Mouse (Mus musculus): Measurements from ENCODE around the gene Ppp1r9a. TPM values are rescaled to one million over a fixed set of nuclear protein-coding genes. Genes with fewer than 3 reads are reported as not detected.

Gene Ppp1r9a
- polyA plus RNA-seq, 1 experiment from 2014 or later, result 30.5 TPM

DNA sequence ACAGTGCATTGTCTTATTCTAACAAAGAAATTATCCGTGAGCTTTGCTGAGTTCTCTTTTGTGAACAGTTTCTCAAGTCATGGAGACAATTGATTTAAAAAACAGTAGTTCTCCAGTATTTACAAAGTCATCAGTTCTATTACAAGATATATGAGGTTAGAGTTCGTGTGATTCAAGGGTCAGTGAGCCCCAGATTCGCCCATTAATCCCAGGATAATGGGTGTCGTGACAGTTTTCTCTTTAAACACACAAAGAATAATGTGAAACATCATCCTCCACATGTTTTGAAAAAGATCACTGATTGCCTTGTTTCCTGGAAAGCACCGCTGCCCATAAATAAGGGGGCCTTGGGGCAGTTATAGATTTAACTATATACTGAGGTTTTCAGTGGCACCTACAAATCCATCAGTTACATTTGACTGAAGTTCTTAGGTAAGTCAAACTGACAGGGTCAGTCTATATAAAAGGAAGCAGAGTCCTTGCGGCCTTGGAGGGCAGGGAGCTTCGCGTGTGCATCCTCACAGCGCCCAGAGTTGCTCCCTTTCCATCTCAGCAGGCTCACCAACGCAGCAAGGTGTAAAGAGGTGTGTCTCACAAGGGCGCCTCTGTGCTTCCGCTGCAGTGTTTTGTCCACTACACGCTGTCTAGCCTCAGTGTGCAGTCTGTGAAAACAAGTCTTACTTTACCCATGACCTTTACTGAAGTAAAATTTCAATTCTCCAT is 126.6 kb downstream of the Ppp1r9a start:
- no peaks in the 10 kb centered on the region for H3K9me3 ChIP-seq

DNA sequence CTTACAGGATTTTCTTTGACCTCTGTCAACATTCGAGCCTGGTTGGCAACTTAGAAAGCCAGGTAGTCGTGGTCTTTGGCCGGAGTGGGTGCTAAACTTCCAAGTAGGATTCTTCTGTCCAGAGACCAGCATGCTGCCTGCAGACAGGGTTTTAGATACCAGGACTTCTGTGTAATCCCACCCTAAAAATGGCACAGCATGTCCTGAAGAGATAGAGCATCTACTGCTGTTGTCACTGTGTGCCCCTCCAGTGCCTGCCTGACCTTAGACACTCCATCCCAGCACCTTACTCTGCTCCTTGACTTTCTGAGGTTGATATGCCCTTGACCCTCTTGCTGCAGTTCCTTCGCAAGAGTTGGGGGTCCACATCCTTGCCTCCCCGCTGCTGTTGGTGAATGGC is 127.2 kb downstream of the Ppp1r9a start:
- Histone ChIP-seq H3K4me2 (replicated peaks) (no peak overlapping the region), H3K27me3 (no peaks in the 10 kb centered on the region), H3K9me3 (no peaks in the 10 kb centered on the region), H3K27ac (replicated peaks) (no peak overlapping the region), H3K4me3 (no peak overlapping the region), H3K4me1 (peaks cover 9% of the 10 kb centered on the region; the same call in 1 of the 2 replicates), H3K9ac (replicated peaks) (no peak overlapping the region), H3K36me3 (no peaks in the 10 kb centered on the region)
- ATAC-seq (ENCODE audit: low FRiP score, low read depth), result no peak
- WGBS, result 90% methylated on average over 5 of the region's 5 CpGs

More for the DNA sequence above, 126.6 kb downstream of the Ppp1r9a start:
- Histone ChIP-seq H3K36me3 (no peaks in the 10 kb centered on the region), H3K27me3 (no peaks in the 10 kb centered on the region), H3K4me3 (no peak overlapping the region), H3K4me1 (peaks cover 9% of the 10 kb centered on the region; the same call in 1 of the 2 replicates), H3K27ac (replicated peaks) (no peak overlapping the region), H3K4me2 (replicated peaks) (no peak overlapping the region), H3K9ac (replicated peaks) (no peak overlapping the region)
- 68% methylated on average over 13 of the region's 13 CpGs for whole genome bisulfite sequencing
- no peak for ATAC-seq (ENCODE audit: low FRiP score, low read depth)

DNA sequence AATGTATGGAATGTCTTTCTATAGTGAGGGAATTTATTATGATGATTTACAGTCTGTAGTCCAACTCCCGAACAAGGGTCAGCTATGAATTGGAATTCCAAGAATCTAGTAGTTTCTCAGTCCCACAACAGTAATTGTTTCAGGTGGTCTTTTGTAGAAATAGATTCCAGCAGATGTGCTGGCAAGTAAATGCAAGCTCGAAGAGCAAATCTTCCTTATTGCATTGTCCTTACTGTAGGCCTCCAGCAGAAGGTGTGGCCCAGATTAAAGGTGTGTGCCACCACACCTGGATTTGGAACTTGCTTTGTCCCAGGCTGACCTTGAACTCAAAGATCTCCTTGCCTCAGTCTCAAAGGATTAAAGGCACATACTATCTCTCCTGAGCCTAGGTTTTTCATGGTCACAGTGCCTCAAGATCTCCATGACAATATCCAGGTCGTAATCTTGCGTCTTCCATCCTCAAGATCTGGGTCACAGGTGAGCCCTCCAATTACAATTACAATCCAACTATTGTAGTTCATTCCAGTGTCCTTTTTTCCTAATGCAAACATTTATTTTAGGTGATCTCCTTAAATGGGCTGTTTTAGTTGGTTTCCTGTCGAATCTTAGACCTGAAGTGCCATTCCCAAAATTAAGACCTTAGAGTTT is 130.4 kb downstream of the Ppp1r9a start:
- Histone ChIP-seq H3K27me3 (no peaks in the 10 kb centered on the region), H3K4me2 (replicated peaks) (no peak overlapping the region), H3K4me3 (no peak overlapping the region), H3K36me3 (no peaks in the 10 kb centered on the region), H3K9ac (replicated peaks) (no peak overlapping the region), H3K27ac (replicated peaks) (no peak overlapping the region), H3K9me3 (no peaks in the 10 kb centered on the region), H3K4me1 (peaks cover 9% of the 10 kb centered on the region; the same call in 1 of the 2 replicates)
- ATAC-seq (ENCODE audit: low FRiP score, low read depth), result no peak
- 90% methylated on average over 5 of the region's 5 CpGs for WGBS

DNA sequence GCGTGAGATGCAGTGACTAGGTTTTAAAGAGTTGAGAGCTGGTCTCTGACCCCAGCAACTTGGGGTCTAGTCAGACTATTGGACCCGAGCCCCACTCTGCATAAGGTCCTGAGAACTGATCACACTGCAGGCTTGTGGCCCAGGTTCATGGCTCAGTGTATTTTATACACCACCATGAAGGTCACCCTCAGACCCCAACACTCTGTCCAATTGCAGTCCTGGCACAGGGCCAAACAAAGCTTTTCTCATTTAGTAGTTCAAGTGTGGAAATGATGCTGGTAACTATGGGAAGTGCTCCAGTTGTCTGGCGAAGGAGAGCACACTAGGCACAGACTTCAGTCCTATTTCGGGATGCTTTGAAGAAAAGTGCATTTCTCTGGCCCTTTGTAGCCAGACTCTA is 134.5 kb downstream of the Ppp1r9a start:
- no peak for ATAC-seq (ENCODE audit: low FRiP score, low read depth)
- H3K4me2 ChIP-seq (replicated peaks), result no peak overlapping the region
- peaks cover 7% of the 10 kb centered on the region; the same call in 1 of the 2 replicates for H3K4me1 ChIP-seq
- no peak overlapping the region for H3K9ac ChIP-seq (replicated peaks)
- H3K9me3 ChIP-seq, result no peaks in the 10 kb centered on the region
- H3K36me3 ChIP-seq, result no peaks in the 10 kb centered on the region
- H3K4me3 ChIP-seq, result no peak overlapping the region
- WGBS, result 89% methylated on average over 4 of the region's 4 CpGs
- H3K27me3 ChIP-seq, result no peaks in the 10 kb centered on the region
- H3K27ac ChIP-seq (replicated peaks), result no peak overlapping the region

DNA sequence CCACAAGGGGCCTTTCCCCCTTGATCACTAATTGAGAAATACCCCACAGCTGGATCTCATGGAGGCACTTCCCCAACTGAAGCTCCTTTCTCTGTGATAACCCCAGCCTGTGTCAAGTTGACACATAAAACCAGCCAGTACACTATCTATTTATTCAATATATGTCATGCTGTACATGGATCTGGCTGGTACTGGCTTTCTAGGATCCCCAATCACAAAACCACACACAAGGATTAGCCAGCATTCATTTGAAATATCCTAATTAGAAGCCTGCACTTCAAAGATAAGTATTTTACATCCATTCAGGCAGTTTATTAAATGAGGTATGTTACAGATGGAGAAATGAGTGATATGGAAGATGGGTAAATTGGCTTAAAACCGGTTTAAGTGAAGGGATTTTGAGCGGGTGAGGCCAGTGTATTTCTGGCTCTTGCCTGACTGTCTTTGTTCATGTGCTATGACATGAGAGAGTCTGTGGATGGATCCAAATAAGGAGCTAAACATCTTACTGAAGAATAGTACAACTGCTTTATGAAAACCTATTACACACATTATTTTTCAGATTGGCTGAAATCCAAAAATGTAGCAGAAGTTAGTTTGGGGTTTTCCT is 135.5 kb downstream of the Ppp1r9a start:
- 87% methylated on average over 2 of the region's 2 CpGs for WGBS
- no peak for ATAC-seq (ENCODE audit: low FRiP score, low read depth)
- Histone ChIP-seq H3K9me3 (no peaks in the 10 kb centered on the region), H3K4me2 (replicated peaks) (no peak overlapping the region), H3K36me3 (no peaks in the 10 kb centered on the region), H3K27me3 (no peaks in the 10 kb centered on the region), H3K27ac (replicated peaks) (no peak overlapping the region), H3K4me3 (no peak overlapping the region), H3K9ac (replicated peaks) (no peak overlapping the region), H3K4me1 (peaks cover 7% of the 10 kb centered on the region; the same call in 1 of the 2 replicates)

DNA sequence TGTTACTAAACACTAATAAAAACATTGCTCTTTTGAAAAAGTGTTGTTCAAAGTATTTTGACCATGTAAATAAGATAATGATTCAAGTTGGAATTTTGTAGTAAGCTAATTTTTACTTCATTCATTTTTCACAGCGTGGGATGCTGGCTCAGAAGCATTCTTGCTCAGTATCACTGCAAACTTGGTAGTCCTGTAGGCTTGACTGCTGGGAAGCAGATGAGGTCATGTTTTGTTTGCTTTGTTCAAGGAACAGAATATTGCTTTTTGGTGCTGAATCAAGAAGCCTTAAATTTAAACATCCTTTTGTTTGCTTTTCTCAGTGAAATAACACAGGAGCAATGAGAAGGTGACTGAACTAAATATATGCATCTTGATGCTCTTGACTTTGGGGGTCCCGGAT is 136.6 kb downstream of the Ppp1r9a start:
- H3K9me3 ChIP-seq, result no peaks in the 10 kb centered on the region
- H3K4me2 ChIP-seq (replicated peaks), result no peak overlapping the region
- H3K4me3 ChIP-seq, result no peak overlapping the region
- ATAC-seq (ENCODE audit: low FRiP score, low read depth), result no peak
- no peaks in the 10 kb centered on the region for H3K36me3 ChIP-seq
- no peaks in the 10 kb centered on the region for H3K27me3 ChIP-seq
- H3K9ac ChIP-seq (replicated peaks), result no peak overlapping the region
- no peak overlapping the region for H3K27ac ChIP-seq (replicated peaks)
- H3K4me1 ChIP-seq, result peaks cover 7% of the 10 kb centered on the region; the same call in 1 of the 2 replicates
- 77% methylated on average over 2 of the region's 2 CpGs for WGBS

DNA sequence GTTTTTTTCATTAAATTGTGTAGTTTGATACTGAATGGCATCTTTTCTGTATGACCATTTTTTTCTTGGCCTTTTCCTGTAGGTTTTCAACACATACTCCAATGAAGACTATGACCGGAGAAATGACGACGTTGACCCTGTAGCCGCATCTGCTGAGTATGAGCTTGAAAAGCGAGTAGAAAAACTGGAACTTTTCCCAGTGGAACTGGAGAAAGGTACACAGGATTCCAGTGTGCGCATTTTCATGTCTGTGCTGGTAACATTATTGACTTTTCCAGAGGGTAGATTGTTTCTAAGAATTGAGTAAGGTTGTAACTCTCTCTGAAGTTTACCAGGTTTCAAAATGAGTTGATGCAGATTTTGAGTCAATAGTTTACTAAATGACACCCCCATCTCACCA is 143.1 kb downstream of the Ppp1r9a start:
- Histone ChIP-seq H3K27ac (replicated peaks) (no peak overlapping the region), H3K9me3 (no peaks in the 10 kb centered on the region), H3K9ac (replicated peaks) (no peak overlapping the region), H3K36me3 (no peaks in the 10 kb centered on the region), H3K4me2 (replicated peaks) (no peak overlapping the region), H3K4me1 (no peaks in the 10 kb centered on the region), H3K27me3 (no peaks in the 10 kb centered on the region), H3K4me3 (no peak overlapping the region)
- 96% methylated on average over 6 of the region's 6 CpGs for WGBS
- ATAC-seq (ENCODE audit: low FRiP score, low read depth), result no peak

DNA sequence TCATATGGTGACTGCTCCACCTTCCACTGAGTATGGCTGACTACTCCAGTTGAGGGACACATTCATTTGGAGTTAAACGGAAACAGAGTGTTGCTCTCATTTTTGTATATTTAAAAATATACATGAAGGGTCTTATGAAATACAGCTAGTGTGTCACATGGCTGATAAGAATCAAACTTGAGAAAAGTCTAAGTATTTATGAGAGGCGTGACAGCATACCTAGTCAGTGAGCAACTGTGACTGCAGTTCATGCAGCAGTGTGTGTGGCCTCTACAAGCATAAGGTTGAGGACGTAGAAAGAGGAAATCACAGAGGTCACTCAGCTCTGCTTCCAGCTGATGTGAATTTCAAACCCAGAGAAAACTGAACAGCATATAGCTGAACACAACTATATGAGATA is 145.3 kb downstream of the Ppp1r9a start:
- Histone ChIP-seq H3K4me1 (no peaks in the 10 kb centered on the region), H3K9me3 (no peaks in the 10 kb centered on the region), H3K27ac (replicated peaks) (no peak overlapping the region), H3K4me3 (no peak overlapping the region), H3K36me3 (no peaks in the 10 kb centered on the region), H3K27me3 (no peaks in the 10 kb centered on the region), H3K9ac (replicated peaks) (no peak overlapping the region), H3K4me2 (replicated peaks) (no peak overlapping the region)
- 91% methylated on average over 3 of the region's 3 CpGs for WGBS
- ATAC-seq (ENCODE audit: low FRiP score, low read depth), result no peak

DNA sequence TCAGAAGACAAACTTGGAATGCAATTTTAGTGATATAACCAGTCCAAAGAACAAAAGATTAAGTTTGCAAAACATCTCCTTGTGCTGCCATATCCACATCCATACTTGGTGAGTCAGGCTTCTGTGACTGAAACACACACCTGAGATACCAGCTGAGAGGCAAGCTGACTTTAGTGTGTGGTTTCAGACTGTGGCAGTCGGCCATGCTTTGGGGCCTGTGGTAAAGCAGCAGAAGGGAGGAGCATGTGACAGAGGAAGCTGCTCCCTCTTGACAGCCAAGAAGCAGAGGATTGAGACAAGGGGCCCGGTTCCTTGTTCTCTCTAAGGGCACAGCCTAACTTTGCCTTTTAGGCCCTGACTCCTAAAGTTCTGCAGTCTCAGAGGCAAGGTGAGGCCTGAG is 149.6 kb downstream of the Ppp1r9a start:
- H3K4me1 ChIP-seq, result no peaks in the 10 kb centered on the region
- ATAC-seq (ENCODE audit: low FRiP score, low read depth), result no peak
- no peaks in the 10 kb centered on the region for H3K9me3 ChIP-seq
- H3K4me2 ChIP-seq (replicated peaks), result no peak overlapping the region
- H3K4me3 ChIP-seq, result no peak overlapping the region
- no peak overlapping the region for H3K9ac ChIP-seq (replicated peaks)
- no peak overlapping the region for H3K27ac ChIP-seq (replicated peaks)
- WGBS, result 79% methylated on average over 2 of the region's 2 CpGs
- no peaks in the 10 kb centered on the region for H3K27me3 ChIP-seq
- H3K36me3 ChIP-seq, result no peaks in the 10 kb centered on the region

DNA sequence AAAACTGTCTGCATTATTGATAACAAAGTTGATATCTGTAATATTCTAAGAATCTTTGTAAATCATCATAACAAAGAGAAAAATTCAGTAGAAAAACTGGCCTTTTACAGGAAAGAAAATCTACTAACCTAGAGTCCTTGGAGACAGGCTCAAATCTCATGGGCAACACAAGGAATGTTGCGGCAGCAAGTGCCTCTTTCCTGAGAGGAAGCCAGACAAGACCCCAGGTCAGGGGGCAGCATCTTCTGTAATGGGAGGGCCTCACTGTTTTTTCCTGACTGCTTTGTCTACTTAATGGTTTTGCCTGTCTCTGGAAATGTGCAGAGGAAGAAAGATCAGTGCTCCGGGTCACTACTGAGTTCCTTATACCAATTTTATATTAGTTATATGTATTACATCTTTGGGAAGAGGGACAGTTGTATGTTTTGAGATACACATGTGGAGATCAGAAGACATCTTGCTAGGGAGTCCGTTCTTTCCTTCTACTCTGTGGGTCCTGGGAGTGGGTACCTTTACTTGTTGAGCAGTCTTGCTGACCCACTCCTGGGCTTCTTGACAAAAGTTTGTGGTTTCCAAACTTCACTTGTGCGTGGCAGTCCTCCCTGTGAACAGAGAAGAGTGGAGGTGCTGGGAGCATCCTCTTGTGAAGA is 151.9 kb downstream of the Ppp1r9a start:
- WGBS, result 87% methylated on average over 4 of the region's 4 CpGs
- ATAC-seq (ENCODE audit: low FRiP score, low read depth), result no peak

DNA sequence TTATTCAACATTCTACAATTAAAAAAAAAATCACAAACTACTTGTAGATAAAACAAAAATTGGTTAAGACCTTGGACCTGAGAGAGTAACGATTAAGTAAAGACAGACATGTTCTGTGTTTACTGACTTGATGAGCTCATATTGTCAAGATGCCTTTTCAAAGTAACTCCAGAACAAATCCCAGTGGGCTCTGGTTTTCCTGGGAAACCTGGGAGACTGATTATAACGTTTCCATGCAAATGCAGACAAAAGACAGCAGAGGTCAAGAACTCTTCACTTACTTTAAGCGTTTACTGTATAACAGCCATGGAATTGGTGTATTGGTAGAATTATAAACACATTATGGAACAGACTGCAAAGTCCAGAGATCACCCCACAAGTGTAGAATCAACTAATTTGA is 172.0 kb downstream of the Ppp1r9a start:
- 78% methylated on average over 3 of the region's 3 CpGs for WGBS
- H3K36me3 ChIP-seq, result peaks cover 6% of the 10 kb centered on the region; the same call in 1 of the 2 replicates
- H3K27me3 ChIP-seq, result no peaks in the 10 kb centered on the region
- H3K9ac ChIP-seq (replicated peaks), result no peak overlapping the region
- H3K4me3 ChIP-seq, result no peak overlapping the region
- no peaks in the 10 kb centered on the region for H3K4me1 ChIP-seq
- H3K9me3 ChIP-seq, result no peaks in the 10 kb centered on the region
- H3K4me2 ChIP-seq (replicated peaks), result no peak overlapping the region
- H3K27ac ChIP-seq (replicated peaks), result no peak overlapping the region
- ATAC-seq (ENCODE audit: low FRiP score, low read depth), result no peak

More for the DNA sequence above, 151.9 kb downstream of the Ppp1r9a start:
- no peaks in the 10 kb centered on the region for H3K36me3 ChIP-seq
- no peaks in the 10 kb centered on the region for H3K9me3 ChIP-seq
- H3K27me3 ChIP-seq, result no peaks in the 10 kb centered on the region
- H3K4me2 ChIP-seq (replicated peaks), result no peak overlapping the region
- no peaks in the 10 kb centered on the region for H3K4me1 ChIP-seq
- no peak overlapping the region for H3K9ac ChIP-seq (replicated peaks)
- no peak overlapping the region for H3K4me3 ChIP-seq
- no peak overlapping the region for H3K27ac ChIP-seq (replicated peaks)

DNA sequence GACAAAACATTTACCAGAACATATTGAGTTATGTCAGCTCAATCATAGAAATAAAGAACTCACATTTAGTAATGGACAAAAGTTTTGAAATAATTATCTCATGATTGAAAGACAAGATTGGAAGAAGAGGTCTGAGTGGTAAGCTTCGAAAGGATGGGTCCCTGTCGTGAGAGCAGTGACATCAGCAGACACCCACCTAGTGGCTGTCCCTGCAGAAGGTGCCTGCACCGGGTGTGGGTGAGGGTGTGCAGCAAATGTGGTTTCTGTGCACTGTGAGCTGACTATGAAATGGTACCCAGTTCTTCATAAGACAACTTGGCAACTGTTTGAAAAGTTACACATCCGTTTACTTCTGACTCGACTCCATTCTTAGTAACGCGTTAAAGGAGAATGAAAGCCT is 173.0 kb downstream of the Ppp1r9a start:
- Histone ChIP-seq H3K27me3 (no peaks in the 10 kb centered on the region), H3K27ac (replicated peaks) (no peak overlapping the region), H3K4me3 (no peak overlapping the region), H3K9me3 (no peaks in the 10 kb centered on the region), H3K36me3 (peaks cover 6% of the 10 kb centered on the region; the same call in 1 of the 2 replicates), H3K4me2 (replicated peaks) (no peak overlapping the region), H3K9ac (replicated peaks) (no peak overlapping the region), H3K4me1 (peaks cover 8% of the 10 kb centered on the region)
- WGBS, result 92% methylated on average over 7 of the region's 7 CpGs
- no peak for ATAC-seq (ENCODE audit: low FRiP score, low read depth)
